ENCODE assay signal across 31 mouse cellular contexts in the genomic region with DNA sequence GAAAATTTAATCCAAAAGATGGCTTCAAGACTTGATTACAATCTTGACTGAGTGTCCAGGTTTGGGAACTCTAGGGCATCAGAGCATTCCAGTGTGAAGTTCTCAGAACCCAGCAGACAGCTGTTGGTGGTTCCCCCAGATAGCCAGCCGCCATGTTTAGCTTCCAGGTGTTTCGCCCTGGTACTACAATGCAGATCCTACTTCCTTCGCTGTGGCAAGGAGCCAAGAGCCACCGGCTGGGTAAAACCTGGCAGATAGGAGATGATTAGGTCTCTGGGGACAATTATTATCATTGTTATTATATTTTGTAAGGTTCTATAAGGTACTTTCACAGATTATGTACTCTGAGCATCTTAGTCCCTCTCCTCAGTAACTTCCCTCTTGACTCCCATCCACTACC.
DNase-seq lines count a peak whose midpoint lies in the region; ATAC-seq and TF ChIP-seq lines count a peak whose summit lies in the region.
"Had no signal": no experiment of that assay in that cellular context is flagged by ENCODE, and none has a peak within 500 bp of the region (broad histone marks: within the 10 kb centered on the region; RNA-seq: fewer than 3 reads in every experiment).

No protein-coding gene starts in this region.

- peak overlapping the region; percentile 76 for H3K4me3 ChIP-seq in erythroblast, embryonic 14.5 days (replicated peaks)
- no peak overlapping the region for H3K4me3 ChIP-seq in intestine, embryonic 14.5 days (ENCODE audit: low read depth, low read length)
- no peak overlapping the region for H3K4me3 ChIP-seq in intestine, postnatal 0 days (ENCODE audit: low read depth, low read length)
- H3K4me3 ChIP-seq in limb, embryonic 13.5 days: no peak overlapping the region
- peak overlapping the region; percentile 48; the same call in 1 of the 2 replicates for H3K4me3 ChIP-seq in liver, embryonic 15.5 days (replicated peaks)
- H3K4me3 ChIP-seq in forebrain, embryonic 16.5 days (replicated peaks; ENCODE audit: low read length): no peak overlapping the region
- H3K4me3 ChIP-seq: embryonic facial prominence, embryonic 12.5 days; forebrain, embryonic 12.5 days; heart, embryonic 15.5 days; intestine, embryonic 15.5 days; midbrain, embryonic 12.5 days; neural tube, embryonic 13.5 days had no signal

- no peaks in the 10 kb centered on the region for H3K27me3 ChIP-seq in erythroblast, embryonic 14.5 days (ENCODE audit: control insufficient read depth)
- H3K27me3 ChIP-seq in intestine, embryonic 14.5 days (replicated peaks; ENCODE audit: control insufficient read depth, insufficient read depth, low read length): no peaks in the 10 kb centered on the region
- H3K27me3 ChIP-seq in intestine, postnatal 0 days (replicated peaks; ENCODE audit: control insufficient read depth, insufficient read depth, low read length): no peaks in the 10 kb centered on the region
- no peaks in the 10 kb centered on the region for H3K27me3 ChIP-seq in limb, embryonic 13.5 days
- no peaks in the 10 kb centered on the region for H3K27me3 ChIP-seq in liver, embryonic 15.5 days
- peaks cover 4% of the 10 kb centered on the region; the same call in 1 of the 2 replicates for H3K27me3 ChIP-seq in forebrain, embryonic 16.5 days (replicated peaks; ENCODE audit: control insufficient read depth, insufficient read depth, low read length)
- H3K27me3 ChIP-seq: embryonic facial prominence, embryonic 12.5 days; heart, embryonic 15.5 days; intestine, embryonic 15.5 days; midbrain, embryonic 12.5 days; Patski had no signal

- no peak for TF ChIP-seq CTCF in intestine, postnatal 0 days (IDR thresholded peaks at IDR 0.05; ENCODE audit: low read depth)

- peaks cover 58% of the 10 kb centered on the region for H3K36me3 ChIP-seq in erythroblast, embryonic 14.5 days (ENCODE audit: control insufficient read depth)
- no peaks in the 10 kb centered on the region for H3K36me3 ChIP-seq in intestine, embryonic 14.5 days (ENCODE audit: control insufficient read depth, insufficient read depth, low read length)
- no peaks in the 10 kb centered on the region for H3K36me3 ChIP-seq in intestine, postnatal 0 days (ENCODE audit: control insufficient read depth, insufficient read depth)
- no peaks in the 10 kb centered on the region for H3K36me3 ChIP-seq in limb, embryonic 13.5 days
- H3K36me3 ChIP-seq in liver, embryonic 15.5 days (replicated peaks): no peaks in the 10 kb centered on the region; the same call in 1 of the 2 replicates
- H3K36me3 ChIP-seq in forebrain, embryonic 16.5 days (ENCODE audit: control insufficient read depth, insufficient read depth): no peaks in the 10 kb centered on the region
- H3K36me3 ChIP-seq: embryonic facial prominence, embryonic 12.5 days; forebrain, embryonic 12.5 days; G1E; heart, embryonic 15.5 days; intestine, embryonic 15.5 days; midbrain, embryonic 12.5 days; neural tube, embryonic 13.5 days had no signal

- peak; percentile 27 for DNase-seq in intestine, embryonic 14.5 days (ENCODE audit: low spot score)
- DNase-seq in gastrocnemius, postnatal 10 days: no peak
- DNase-seq: adrenal gland, postnatal 10 days; cerebellum, adult 11-12 months; cerebellum, adult 9-11 months; embryo, embryonic 11 days; gastrocnemius, postnatal 14 days; kidney, adult 8-10 months; kidney, postnatal 10 days; layer of hippocampus, adult 9-11 months; lung, embryonic 14.5 days; lung, postnatal 14 days; right cerebral cortex, postnatal 4 days; thymus, adult 18-20 months; thymus, postnatal 25 days had no signal

- H3K4me1 ChIP-seq in erythroblast, embryonic 14.5 days (ENCODE audit: control insufficient read depth): peaks cover 94% of the 10 kb centered on the region
- H3K4me1 ChIP-seq in intestine, embryonic 14.5 days (replicated peaks; ENCODE audit: control insufficient read depth, insufficient read depth, low read length): 0 out of 2 replicates have a peak, but pooled peaks cover 6% of the 10 kb centered on the region
- H3K4me1 ChIP-seq in intestine, postnatal 0 days (replicated peaks; ENCODE audit: control insufficient read depth, insufficient read depth, low read length): no peaks in the 10 kb centered on the region
- peaks cover 23% of the 10 kb centered on the region for H3K4me1 ChIP-seq in limb, embryonic 13.5 days
- H3K4me1 ChIP-seq in liver, embryonic 15.5 days (replicated peaks): peaks cover 71% of the 10 kb centered on the region
- H3K4me1 ChIP-seq in forebrain, embryonic 16.5 days (replicated peaks; ENCODE audit: control insufficient read depth, insufficient read depth, low read length): peaks cover 17% of the 10 kb centered on the region
- H3K4me1 ChIP-seq: intestine, embryonic 15.5 days had no signal

- no peak overlapping the region for H3K27ac ChIP-seq in intestine, embryonic 14.5 days (ENCODE audit: low read depth)
- no peak overlapping the region for H3K27ac ChIP-seq in intestine, postnatal 0 days (ENCODE audit: low read depth, low read length)
- peak overlapping the region; percentile 65 for H3K27ac ChIP-seq in limb, embryonic 13.5 days
- peak overlapping the region; percentile 99 for H3K27ac ChIP-seq in liver, embryonic 15.5 days (replicated peaks)
- no peak overlapping the region for H3K27ac ChIP-seq in forebrain, embryonic 16.5 days (ENCODE audit: low read length)
- H3K27ac ChIP-seq: heart, embryonic 15.5 days; intestine, embryonic 15.5 days; neural tube, embryonic 13.5 days; stomach, postnatal 0 days had no signal

- 91% methylated on average over 4 of the region's 4 CpGs for WGBS in intestine, embryonic 14.5 days
- 92% methylated on average over 4 of the region's 4 CpGs for WGBS in intestine, postnatal 0 days
- WGBS in limb, embryonic 13.5 days: 80% methylated on average over 4 of the region's 4 CpGs
- 78% methylated on average over 4 of the region's 4 CpGs for WGBS in liver, embryonic 15.5 days (ENCODE audit: insufficient replicate concordance)
- WGBS in forebrain, embryonic 16.5 days: 92% methylated on average over 4 of the region's 4 CpGs

- no peak for ATAC-seq in erythroblast, adult 5-6 weeks (replicated peaks; ENCODE audit: low FRiP score, poor library complexity, severe bottlenecking)
- ATAC-seq in intestine, embryonic 14.5 days (replicated peaks; ENCODE audit: low FRiP score, low TSS enrichment, low read depth): no peak
- no peak for ATAC-seq in intestine, postnatal 0 days
- ATAC-seq in limb, embryonic 13.5 days (ENCODE audit: low FRiP score, low read depth): no peak
- ATAC-seq in liver, embryonic 15.5 days (ENCODE audit: insufficient read depth): no peak
- ATAC-seq in forebrain, embryonic 16.5 days: no peak
- ATAC-seq: hindbrain, embryonic 16.5 days; Patski had no signal

- peaks cover 2% of the 10 kb centered on the region; the same call in 1 of the 2 replicates for H3K9me3 ChIP-seq in erythroblast, embryonic 14.5 days (ENCODE audit: control insufficient read depth, low read length)
- H3K9me3 ChIP-seq in intestine, embryonic 14.5 days (ENCODE audit: control insufficient read depth, low read length): no peaks in the 10 kb centered on the region
- no peaks in the 10 kb centered on the region for H3K9me3 ChIP-seq in intestine, postnatal 0 days (ENCODE audit: control insufficient read depth)
- no peaks in the 10 kb centered on the region for H3K9me3 ChIP-seq in limb, embryonic 13.5 days
- no peaks in the 10 kb centered on the region for H3K9me3 ChIP-seq in liver, embryonic 15.5 days (replicated peaks)
- H3K9me3 ChIP-seq in forebrain, embryonic 16.5 days (ENCODE audit: control insufficient read depth, low read length): 0 out of 2 replicates have a peak, but pooled peaks cover 2% of the 10 kb centered on the region
- H3K9me3 ChIP-seq: embryonic facial prominence, embryonic 12.5 days; forebrain, embryonic 12.5 days; heart, embryonic 15.5 days; intestine, embryonic 15.5 days; midbrain, embryonic 12.5 days; neural tube, embryonic 13.5 days had no signal

- H3K9ac ChIP-seq in intestine, embryonic 14.5 days (ENCODE audit: low read length): no peak overlapping the region
- no peak overlapping the region for H3K9ac ChIP-seq in intestine, postnatal 0 days (ENCODE audit: low read depth, low read length)
- no peak overlapping the region for H3K9ac ChIP-seq in limb, embryonic 13.5 days
- peak overlapping the region; percentile 60 for H3K9ac ChIP-seq in liver, embryonic 15.5 days
- no peak overlapping the region for H3K9ac ChIP-seq in forebrain, embryonic 16.5 days (replicated peaks; ENCODE audit: low read depth, low read length)
- H3K9ac ChIP-seq: embryonic facial prominence, embryonic 12.5 days; forebrain, embryonic 12.5 days; heart, embryonic 15.5 days; intestine, embryonic 15.5 days; lung, embryonic 14.5 days; midbrain, embryonic 12.5 days; neural tube, embryonic 13.5 days had no signal

- no peak overlapping the region for H3K4me2 ChIP-seq in intestine, embryonic 14.5 days (ENCODE audit: low read length)
- H3K4me2 ChIP-seq in intestine, postnatal 0 days (replicated peaks; ENCODE audit: low read depth): no peak overlapping the region
- no peak overlapping the region for H3K4me2 ChIP-seq in limb, embryonic 13.5 days (replicated peaks)
- H3K4me2 ChIP-seq in liver, embryonic 15.5 days: peak overlapping the region; percentile 67
- H3K4me2 ChIP-seq in forebrain, embryonic 16.5 days (ENCODE audit: low read length): no peak overlapping the region
- H3K4me2 ChIP-seq: embryonic facial prominence, embryonic 12.5 days; forebrain, embryonic 12.5 days; heart, embryonic 15.5 days; intestine, embryonic 15.5 days; lung, embryonic 14.5 days; midbrain, embryonic 12.5 days; neural tube, embryonic 13.5 days had no signal

Comparison
In these comparisons a context has a peak if more than half of its experiments do, and no peak if none do; other contexts are left out.
1. H3K4me3 ChIP-seq: peak in erythroblast, embryonic 14.5 days (single experiment) and liver, embryonic 15.5 days (single experiment); none in intestine, embryonic 14.5 days (single experiment), intestine, postnatal 0 days (single experiment), limb, embryonic 13.5 days (single experiment) and forebrain, embryonic 16.5 days (single experiment).
2. H3K27ac ChIP-seq: peak in limb, embryonic 13.5 days (single experiment) and liver, embryonic 15.5 days (single experiment); none in intestine, embryonic 14.5 days (single experiment), intestine, postnatal 0 days (single experiment) and forebrain, embryonic 16.5 days (single experiment).